Mouse (Mus musculus): ENCODE data around the gene Jagn1.

Gene Jagn1

DNA sequence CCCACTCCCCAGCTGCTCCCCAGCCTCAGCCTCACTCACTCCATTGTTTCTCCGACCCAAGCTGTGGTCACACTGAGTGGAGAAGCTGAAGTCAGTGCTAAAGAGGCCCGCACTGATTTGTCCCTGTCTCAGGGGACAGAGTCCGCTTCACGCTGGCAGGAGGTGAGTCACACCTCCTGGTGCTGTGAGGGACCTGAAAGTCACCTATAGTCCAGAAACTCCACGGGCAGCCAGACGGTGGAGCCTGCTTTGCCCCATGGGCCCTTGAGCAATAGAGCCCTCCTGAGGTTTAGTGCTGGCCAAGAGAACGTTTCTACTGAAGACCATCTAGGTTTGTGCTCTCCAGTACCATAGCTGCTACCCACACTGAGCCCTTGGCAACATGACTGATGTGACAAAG lies 7.7 kb upstream of the Jagn1 start:
- no peak for DNase-seq (ENCODE audit: low read depth, low spot score)

DNA sequence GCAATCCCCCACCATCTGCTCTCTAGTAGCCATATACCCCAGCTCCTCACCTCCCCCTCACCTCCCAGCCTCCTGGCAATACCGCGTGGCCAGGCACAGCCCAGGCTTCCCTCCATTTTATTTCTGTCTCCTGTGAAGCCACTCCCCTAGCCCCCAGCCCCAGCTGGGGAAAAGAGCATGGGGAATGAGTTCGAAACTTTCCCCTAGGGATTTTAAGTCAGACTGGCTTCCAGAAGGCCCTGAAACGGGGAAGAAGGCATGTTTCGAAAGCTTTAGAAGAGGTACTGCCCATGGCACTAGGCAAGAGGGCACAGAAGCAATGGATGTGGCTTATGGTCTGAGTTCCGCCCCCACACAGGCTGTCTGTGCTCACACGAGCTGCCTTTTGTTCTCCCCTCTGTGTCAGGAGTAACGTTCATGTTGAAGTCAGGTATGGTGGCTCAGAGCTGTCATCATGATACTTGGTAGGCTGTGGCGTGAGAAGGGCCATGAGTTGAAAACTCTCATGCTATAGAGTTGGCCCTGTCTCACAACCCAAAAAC lies 6.6 kb upstream of the Jagn1 start, which contains the start of gene Cidec:
Cidec (minus strand) TSS at position 97 of the 542 bp plus-strand sequence.
- no peak for DNase-seq (ENCODE audit: low read depth, low spot score)

DNA sequence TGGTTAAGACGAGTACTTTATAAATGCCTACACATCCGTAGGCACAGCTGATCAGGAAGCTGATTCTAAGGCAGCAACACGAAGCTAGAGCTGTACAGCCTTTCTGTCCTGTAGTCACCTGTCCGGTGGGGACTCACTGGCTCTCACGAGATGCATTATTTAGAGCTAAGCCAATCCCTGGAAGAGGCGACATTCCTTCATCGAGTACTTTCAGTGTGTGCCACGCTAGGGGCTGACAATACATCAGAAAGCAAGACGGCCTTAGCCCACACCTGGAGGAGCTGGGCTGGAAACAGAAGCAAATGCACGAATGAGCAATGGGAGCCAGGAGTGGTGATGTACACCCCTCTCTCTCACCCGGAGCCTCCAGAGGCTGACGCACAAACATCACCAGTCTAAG lies 5.2 kb upstream of the Jagn1 start:
- no peak for DNase-seq (ENCODE audit: low read depth, low spot score)

DNA sequence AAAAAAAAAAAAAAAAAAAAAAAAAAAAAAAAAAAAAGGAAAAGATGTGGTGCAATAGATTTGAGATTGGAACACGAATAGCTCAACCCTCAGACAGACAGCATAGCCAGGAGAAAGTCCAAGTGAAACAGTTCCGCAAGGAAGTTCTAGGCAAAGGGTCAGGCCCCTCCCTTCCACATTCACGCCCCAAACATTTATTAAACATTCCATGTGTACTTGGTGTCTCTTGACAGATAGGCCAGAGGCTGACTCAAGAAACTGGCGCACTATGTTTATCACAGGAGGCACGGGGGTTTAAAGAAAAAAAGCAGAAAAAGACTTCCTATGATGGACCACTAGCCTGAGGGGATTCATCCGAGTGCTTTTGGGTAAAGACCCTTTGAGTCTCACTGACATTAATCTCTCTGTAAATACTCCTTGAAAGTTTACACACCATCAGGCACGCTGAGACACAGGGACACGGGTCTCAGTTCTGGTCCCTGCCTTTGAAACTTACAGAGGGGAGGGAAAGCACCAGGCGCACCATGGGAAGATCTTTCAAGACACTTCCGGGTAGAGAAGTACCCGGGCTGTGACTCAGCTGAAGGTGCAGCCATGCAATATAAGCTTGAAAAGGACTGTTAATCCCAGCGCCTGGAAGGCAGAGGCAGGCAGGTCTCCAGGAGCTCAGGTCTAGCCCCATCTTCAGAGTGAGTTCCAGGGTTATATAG lies 3.5 kb upstream of the Jagn1 start:
- peak; percentile 54 for DNase-seq (ENCODE audit: low read depth, low spot score)

DNA sequence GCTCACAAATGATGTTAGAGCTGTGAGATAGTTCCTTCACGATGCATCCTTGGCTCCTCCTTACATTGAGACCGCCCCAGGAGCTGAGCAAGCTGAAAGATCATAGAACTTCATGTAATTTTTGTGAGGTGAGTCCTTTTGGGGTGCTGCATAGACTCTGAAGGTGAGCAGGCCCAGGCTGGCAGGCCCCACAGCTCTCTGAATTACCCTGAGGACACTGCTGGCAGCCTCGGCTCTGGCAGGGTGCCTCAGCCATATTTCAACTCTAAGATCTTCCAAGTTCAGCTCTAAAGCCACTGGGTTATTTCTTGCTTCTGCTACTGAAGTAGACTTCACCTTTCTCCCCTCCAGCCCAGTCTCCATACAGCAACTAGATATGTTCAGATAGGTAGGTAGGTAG lies 1.7 kb upstream of the Jagn1 start:
- no peak for DNase-seq (ENCODE audit: low read depth, low spot score)

DNA sequence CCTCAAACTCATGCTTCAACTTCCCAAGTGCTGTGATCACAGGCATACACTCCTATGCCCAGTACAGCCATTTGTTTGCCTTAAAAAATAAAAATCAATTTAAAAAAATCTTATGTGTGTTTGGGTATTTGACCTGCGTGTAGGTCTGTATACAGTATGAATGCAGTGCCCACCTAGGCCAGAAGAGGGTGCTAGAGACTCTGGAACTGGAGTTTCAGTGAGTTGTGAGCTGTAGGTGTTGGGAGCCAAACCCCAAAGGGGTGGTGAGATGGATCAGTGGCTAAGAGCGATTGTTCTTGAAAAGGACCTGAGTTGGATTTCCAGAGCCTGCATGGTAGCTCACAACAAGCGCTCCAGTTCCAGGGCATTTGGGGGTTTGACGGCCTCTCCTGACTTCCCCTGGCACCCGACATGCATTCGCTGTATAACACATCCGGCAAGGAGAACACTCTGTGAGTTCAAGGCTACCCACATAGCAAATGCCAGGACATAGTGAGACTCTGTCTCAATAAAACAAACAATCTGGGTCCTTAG lies 1.2 kb upstream of the Jagn1 start:
- peak; percentile 91 for DNase-seq (ENCODE audit: low read depth, low spot score)

DNA sequence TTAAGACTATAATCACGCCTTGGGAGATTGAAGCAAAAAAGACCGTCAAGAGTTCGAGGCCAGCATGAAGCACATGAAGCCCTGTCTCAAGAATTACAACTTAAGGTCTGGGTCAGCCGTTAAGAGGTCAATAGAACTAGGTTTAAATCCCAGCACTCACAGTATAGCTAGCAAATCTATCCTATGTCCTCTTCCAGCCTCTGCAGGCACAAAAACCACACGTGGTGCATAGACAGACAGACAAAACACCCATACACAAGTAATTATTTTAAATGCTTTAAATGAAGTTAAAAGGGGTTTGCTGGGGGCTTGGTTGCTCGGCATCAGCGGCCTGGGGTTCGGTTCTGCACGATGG lies 305 bp upstream of the Jagn1 start:
- no peak for DNase-seq (ENCODE audit: low read depth, low spot score)

DNA sequence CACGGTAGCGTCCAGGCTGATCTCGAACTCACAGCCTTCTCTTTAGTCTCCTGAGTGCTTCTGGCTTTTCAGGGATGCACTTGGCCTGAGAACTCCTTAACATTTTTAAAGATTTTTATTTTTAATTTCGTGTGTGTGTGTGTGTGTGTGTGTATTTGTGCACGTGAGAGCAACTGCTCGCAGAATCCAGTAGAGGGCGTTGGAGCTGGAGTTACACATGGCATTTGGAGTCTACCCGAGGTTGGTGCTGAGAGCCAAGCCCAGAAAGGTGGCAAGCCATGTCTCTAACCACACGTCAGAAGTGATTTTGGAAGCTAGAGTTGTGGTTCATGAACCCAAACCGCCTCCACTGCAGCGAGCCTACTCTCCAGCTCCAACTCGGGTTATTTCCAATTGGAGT lies 722 bp downstream of the Jagn1 start:
- DNase-seq (ENCODE audit: low read depth, low spot score) = peak; percentile 91

DNA sequence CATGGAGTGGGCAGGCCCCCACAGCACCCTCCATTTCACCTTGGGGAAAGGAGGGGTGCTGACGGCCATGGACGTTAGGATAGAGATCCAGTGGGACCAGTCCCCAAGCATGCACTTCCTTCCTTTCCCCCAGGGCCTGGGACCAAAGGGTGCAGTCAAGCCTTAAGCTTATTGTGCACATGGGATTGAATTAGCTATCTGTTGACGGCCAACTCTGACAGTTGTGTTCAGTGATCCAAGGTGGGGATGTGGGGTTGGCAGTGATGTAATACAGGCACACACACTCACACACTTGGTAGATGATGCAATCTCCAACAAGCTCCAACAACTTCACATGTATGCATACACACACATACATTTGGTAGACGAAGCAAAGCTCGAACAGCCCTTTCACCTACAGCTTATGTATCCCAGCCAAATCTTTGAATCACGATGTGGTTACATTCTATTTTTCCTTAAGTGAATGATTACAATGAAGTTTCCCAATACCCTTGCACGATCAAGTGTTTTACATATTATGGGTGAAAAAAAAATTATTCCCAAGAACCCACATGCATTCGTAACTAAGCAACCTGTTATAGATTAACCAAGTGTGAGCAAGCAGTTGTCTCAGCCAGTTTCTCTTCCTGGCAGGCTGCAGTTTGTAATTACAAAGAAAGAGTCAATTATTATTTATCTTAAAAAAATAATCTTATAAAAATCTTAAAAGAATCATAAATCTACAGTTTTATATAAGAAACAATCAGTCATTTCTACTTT lies 2.0 kb downstream of the Jagn1 start:
- no peak for DNase-seq (ENCODE audit: low read depth, low spot score)

DNA sequence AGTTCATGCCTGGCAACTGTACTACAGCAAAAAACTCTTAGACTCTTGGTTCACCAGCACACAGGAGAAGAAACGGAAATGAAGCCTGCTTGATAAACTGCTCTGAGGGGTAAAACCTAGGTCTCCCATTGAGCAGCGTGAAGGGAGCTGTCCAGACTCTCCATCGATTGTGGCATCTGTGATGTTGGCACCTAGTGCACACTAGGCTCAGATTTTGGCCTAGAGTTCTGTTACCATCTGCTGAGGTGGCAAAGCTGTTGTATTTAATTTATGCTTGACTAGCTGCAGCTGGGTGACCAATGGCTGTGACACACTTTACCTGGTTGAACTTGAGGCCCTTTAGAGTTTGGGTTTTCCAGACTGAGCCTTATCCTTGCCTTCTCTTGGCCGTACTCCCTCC lies 5.3 kb downstream of the Jagn1 start:
- DNase-seq (ENCODE audit: low read depth, low spot score) = no peak

DNA sequence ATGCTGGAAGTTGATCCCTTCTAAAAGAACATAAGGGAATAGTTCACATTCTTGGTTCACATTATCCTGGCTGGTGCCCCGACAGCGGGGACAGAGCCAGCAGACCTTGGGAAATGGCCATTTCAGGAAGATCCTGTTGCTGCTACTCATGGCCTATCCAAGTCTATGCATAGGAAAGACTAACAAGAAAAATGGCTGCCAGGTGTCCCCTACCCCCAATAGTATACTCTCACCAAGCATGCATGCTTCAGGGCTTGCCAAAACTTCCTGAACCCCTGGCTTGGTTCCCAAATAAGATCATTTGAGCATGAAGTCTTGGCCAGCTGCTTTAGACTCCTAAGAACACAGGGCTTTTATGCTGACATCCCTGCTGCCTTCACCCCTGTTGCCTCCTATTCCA lies 9.5 kb downstream of the Jagn1 start:
- DNase-seq (ENCODE audit: low read depth, low spot score) = no peak

DNA sequence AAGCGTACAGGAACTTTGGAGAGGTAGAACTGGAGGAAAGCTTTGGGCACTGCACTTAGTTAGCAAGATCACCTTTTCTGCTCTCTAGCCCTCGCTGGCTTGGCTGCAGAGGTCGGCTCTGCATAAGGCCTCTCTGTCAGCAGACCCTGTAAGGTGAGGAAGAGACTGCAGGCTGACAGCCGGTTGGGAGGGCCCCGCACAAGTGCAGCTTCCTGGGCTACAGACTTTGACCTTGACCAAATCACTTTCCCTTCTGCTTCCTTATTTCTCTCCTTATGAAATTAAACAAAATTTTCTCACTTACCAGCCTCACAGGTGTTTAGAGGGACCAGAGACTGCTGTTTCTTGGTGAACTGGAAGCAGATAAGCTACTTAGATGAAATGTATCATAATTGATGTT lies 12.6 kb downstream of the Jagn1 start:
- DNase-seq (ENCODE audit: low read depth, low spot score) = no peak

DNA sequence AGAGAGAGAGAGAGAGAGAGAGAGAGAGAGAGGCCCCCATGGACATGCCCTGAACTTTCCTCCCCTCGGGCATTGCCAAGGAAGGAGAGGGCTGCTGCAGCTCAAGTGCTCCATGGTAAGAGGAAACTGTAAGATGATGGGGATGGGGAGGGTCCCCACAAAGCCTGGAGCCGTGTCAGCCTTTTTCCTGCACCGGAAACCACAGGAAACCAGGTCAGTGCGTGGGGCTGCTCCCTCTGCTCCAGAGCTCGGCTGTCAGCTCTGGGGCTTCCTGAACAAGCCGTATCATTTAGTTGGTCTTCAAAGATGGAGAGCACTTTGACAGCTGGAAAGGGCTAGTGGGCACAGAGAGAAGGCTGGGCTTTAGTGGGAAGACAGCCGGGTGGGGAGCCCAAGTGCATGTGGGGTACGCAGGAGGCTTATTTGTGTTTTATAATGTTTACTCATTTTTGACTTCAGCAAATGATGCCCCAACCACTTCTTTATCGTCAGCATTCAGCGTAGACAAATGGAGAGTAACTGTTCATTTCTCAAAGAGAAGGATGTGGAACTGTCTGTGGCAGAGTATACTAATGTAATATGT lies 15.7 kb downstream of the Jagn1 start, which contains the start of gene Il17re:
Il17re (plus strand) TSS at position 533 of the 583 bp plus-strand sequence.
- no peak for DNase-seq (ENCODE audit: low read depth, low spot score)

DNA sequence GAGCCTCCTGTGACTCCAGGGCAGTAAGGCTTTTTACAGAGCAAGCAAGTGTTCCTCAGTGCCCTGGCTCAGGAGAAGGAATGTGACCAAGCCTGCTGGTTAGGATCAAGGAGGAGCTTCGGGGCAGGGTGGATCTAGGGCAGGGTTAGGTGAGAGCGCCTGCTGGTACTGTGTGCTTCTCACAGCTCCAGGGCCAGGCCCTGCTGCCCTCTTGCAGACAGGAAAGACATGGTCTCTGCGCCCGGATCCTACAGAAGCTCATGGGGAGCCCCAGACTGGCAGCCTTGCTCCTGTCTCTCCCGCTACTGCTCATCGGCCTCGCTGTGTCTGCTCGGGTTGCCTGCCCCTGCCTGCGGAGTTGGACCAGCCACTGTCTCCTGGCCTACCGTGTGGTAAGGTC lies 16.3 kb downstream of the Jagn1 start:
- DNase-seq (ENCODE audit: low read depth, low spot score) = peak; percentile 50

DNA sequence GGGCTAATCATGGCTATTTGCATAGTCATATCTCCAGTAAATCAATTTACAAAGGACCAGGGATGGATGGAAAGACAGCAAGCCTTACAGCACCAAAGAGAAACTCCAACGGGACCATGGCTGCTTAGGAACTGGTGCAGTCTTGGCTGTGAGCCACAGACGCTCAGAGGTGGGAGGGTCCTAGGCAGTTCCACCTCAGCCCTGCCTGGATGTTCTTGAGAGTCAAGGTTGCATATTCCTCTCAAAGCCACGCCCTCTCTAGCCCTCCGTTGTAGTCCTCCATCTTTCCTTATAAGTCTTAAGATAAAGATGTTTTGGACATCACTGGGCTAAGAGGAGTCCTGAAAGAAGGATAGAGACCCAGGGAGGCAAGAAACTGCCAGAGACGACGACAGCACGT lies 21.7 kb downstream of the Jagn1 start:
- peak; percentile 45 for DNase-seq (ENCODE audit: low read depth, low spot score)

DNA sequence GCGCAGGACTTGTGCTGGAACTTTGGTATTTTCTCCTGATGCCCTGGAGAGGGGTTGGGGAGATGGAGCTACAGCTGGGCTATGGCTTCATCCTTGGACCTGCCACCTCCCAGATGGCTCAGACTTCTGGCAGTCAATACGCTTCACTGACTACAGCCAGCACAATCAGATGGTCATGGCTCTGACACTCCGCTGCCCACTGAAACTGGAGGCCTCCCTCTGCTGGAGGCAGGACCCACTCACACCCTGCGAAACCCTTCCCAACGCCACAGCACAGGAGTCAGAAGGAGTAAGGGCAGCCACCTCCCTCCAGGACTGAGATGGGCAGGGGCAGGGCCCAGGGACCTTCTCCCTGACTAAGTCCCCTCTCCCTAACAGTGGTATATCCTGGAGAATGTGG lies 23.2 kb downstream of the Jagn1 start:
- DNase-seq (ENCODE audit: low read depth, low spot score) = no peak

DNA sequence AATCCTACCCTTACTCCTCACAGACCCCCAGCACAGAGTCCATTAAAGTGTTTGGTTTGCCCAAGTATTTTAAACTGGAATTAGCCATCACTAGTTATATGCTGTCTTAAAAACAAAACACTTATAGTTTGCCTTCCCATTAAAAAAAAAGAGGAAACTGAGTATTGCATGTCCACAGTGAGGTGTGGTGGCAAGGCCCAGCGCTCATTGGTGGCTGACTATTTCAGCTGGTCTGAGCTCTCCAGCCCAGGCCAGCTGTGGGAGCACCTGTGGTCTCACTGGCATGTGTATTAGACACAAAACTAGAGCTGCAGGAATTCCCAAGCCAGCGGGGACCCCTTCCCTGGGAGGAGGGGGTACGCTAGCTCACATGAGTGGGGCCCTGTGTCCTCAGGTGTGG lies 26.1 kb downstream of the Jagn1 start:
- no peak for DNase-seq (ENCODE audit: low read depth, low spot score)

DNA sequence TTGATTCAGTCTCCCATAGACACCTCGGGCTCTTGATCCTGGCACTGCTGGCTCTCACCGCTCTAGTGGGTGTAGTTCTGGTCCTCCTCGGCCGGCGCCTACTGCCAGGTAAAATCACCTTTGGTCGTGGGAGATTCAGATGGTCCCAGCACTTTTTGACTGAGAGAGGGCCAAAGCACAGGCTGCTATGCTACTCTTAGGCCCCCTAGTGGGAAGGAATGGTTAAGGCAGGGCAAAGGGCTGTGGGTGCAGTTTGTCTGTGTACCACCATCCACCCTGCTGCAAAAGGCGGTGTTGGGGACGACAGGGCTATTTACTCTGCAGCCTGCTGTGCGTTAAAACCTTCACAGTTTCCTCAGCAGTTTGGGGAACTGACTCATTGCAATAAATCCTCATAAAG lies 26.7 kb downstream of the Jagn1 start:
- peak; percentile 90 for DNase-seq (ENCODE audit: low read depth, low spot score)

DNA sequence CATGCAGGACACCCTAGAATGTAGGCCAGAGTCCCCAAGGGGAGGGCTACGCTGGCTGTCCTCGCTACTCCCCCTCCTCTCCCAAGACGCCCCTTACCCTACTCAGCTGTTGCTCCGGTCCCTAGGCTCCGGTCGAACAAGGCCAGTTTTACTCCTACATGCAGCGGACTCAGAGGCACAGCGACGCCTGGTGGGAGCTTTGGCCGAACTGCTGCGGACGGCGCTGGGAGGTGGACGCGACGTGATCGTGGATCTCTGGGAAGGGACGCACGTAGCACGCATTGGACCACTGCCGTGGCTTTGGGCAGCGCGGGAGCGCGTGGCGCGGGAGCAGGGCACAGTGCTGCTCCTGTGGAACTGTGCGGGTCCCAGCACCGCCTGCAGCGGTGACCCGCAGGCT lies 27.1 kb downstream of the Jagn1 start:
- DNase-seq (ENCODE audit: low read depth, low spot score) = peak; percentile 85

DNA sequence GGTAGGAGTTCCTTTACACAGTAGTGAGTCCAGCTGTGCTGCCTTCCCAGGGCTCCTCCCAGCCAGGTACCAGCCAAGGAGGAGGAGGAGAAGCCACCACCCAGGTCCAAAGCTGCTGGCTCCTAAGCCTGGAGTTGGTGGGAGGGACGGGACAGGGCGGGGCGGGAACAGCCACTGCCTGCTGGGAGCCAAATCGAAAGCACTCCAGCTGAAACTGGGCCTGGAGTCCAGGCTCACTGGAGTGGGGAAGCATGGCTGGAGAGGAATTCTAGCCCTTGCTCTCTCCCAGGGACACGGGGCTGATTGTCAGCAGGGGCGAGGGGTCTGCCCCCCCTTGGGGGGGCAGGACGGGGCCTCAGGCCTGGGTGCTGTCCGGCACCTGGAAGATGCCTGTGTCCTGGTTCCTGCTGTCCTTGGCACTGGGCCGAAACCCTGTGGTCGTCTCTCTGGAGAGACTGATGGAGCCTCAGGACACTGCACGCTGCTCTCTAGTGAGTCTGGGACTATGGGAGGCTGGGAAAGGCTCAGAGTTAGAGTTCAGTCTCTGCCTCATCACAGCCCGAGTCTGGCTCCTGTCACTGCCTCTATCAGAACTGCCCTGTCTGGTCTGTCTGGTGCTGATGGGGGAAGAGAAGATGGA lies 29.0 kb downstream of the Jagn1 start, which contains the start of gene Il17rc:
Il17rc (plus strand) TSS at position 131 of the 640 bp plus-strand sequence.
- peak; percentile 65 for DNase-seq (ENCODE audit: low read depth, low spot score)

DNA sequence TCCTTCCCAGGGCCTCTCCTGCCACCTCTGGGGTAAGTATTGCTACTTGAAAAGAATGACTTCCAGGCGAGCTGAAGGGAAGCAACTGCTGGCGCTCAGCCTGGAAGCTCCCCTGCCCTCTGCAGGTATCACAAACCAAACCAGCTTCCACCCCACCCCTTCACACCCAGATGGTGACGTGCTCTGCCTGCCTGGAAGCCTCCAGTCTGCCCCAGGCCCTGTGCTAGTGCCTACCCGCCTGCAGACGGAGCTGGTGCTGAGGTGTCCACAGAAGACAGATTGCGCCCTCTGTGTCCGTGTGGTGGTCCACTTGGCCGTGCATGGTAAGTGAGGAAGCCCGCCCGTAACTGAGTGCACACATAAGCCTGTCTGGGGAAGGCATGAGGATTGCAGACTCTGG lies 29.7 kb downstream of the Jagn1 start:
- peak; percentile 30 for DNase-seq (ENCODE audit: low read depth, low spot score)

DNA sequence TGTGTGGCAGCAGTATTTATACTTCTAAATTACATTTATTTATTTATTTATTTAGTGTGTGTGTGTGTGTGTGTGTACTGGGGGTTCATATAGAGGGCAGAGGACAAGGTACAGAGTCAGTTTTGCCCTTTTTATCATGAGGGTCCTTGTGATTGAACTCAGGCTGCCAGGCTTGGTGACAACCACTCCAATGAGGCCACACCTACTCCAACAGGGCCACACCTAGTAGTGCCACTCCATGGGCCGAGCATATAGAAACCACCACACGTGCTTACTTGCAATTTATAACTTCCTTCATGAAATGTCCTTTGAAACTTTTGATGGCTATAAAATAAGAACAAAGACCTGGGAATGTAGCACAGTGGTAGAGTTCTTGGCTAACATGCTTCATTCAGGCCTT lies 30.9 kb downstream of the Jagn1 start:
- no peak for DNase-seq (ENCODE audit: low read depth, low spot score)
